ENCODE assay signal across 9 mouse cellular contexts in genomic region chr5:106172162-106172561, GRCm38 (mm10).
DNase-seq lines count a peak whose midpoint lies in the region; ATAC-seq lines count a peak whose summit lies in the region.
"Had no signal": no experiment of that assay in that cellular context is flagged by ENCODE, and none has a peak within 500 bp of the region (broad histone marks: within the 10 kb centered on the region; RNA-seq: fewer than 3 reads in every experiment).

No protein-coding gene starts in this region.

- 5% methylated on average over 3 of the region's 3 CpGs for WGBS in heart, embryonic 14.5 days
- WGBS in heart, embryonic 11.5 days (ENCODE audit: insufficient replicate concordance) = 5% methylated on average over 3 of the region's 3 CpGs
- 15% methylated on average over 3 of the region's 3 CpGs for WGBS in midbrain, embryonic 12.5 days
- 11% methylated on average over 3 of the region's 3 CpGs for WGBS in midbrain, embryonic 15.5 days
- 13% methylated on average over 3 of the region's 3 CpGs for WGBS in hindbrain, embryonic 13.5 days

- DNase-seq in right cerebral cortex, postnatal 10 days (ENCODE audit: low spot score in 2 of 2) = no peak
- DNase-seq in liver = no peak
- no peak for DNase-seq in adrenal gland, postnatal 4 days (ENCODE audit: low spot score in 2 of 2)

- H3K4me2 ChIP-seq in heart, embryonic 14.5 days (ENCODE audit: low read length) = peak overlapping the region; percentile 31
- H3K4me2 ChIP-seq in heart, embryonic 11.5 days = no peak overlapping the region
- H3K4me2 ChIP-seq in midbrain, embryonic 12.5 days (replicated peaks) = no peak overlapping the region
- H3K4me2 ChIP-seq in midbrain, embryonic 15.5 days = no peak overlapping the region
- no peak overlapping the region for H3K4me2 ChIP-seq in hindbrain, embryonic 13.5 days

- H3K9me3 ChIP-seq in heart, embryonic 14.5 days (ENCODE audit: control insufficient read depth, low read length) = no peaks in the 10 kb centered on the region
- no peaks in the 10 kb centered on the region for H3K9me3 ChIP-seq in heart, embryonic 11.5 days (replicated peaks; ENCODE audit: control insufficient read depth, low read length)
- no peaks in the 10 kb centered on the region for H3K9me3 ChIP-seq in midbrain, embryonic 12.5 days
- no peaks in the 10 kb centered on the region for H3K9me3 ChIP-seq in midbrain, embryonic 15.5 days
- H3K9me3 ChIP-seq in hindbrain, embryonic 13.5 days = no peaks in the 10 kb centered on the region

- no peak for ATAC-seq in heart, embryonic 14.5 days (ENCODE audit: insufficient number of reproducible peaks, insufficient read depth, low FRiP score, low read depth)
- ATAC-seq in heart, embryonic 11.5 days (replicated peaks; ENCODE audit: insufficient number of reproducible peaks, low FRiP score, low TSS enrichment) = no peak
- peak; percentile 47; the same call in 1 of the 2 replicates for ATAC-seq in midbrain, embryonic 12.5 days (ENCODE audit: low FRiP score, low read depth)
- no peak for ATAC-seq in midbrain, embryonic 15.5 days (replicated peaks)
- peak; percentile 43; the same call in 1 of the 2 replicates for ATAC-seq in hindbrain, embryonic 13.5 days (ENCODE audit: low FRiP score)

- H3K4me1 ChIP-seq in heart, embryonic 14.5 days (ENCODE audit: control insufficient read depth in 2 of 2, insufficient read depth in 2 of 2, low read length in 2 of 2) = peaks cover 7 to 10% of the 10 kb centered on the region in 2 experiments
- H3K4me1 ChIP-seq in heart, embryonic 11.5 days (ENCODE audit: control insufficient read depth, insufficient read depth, low read length) = 0 out of 2 replicates have a peak, but pooled peaks cover 4% of the 10 kb centered on the region
- peaks cover 15% of the 10 kb centered on the region for H3K4me1 ChIP-seq in midbrain, embryonic 12.5 days
- peaks cover 6% of the 10 kb centered on the region; the same call in 1 of the 2 replicates for H3K4me1 ChIP-seq in midbrain, embryonic 15.5 days
- H3K4me1 ChIP-seq in hindbrain, embryonic 13.5 days (replicated peaks) = peaks cover 9% of the 10 kb centered on the region

- no peaks in the 10 kb centered on the region for H3K36me3 ChIP-seq in heart, embryonic 14.5 days (ENCODE audit: control insufficient read depth, insufficient read depth, low read length)
- H3K36me3 ChIP-seq in heart, embryonic 11.5 days (ENCODE audit: control insufficient read depth, insufficient read depth, low read length) = no peaks in the 10 kb centered on the region
- H3K36me3 ChIP-seq in midbrain, embryonic 12.5 days = no peaks in the 10 kb centered on the region
- no peaks in the 10 kb centered on the region for H3K36me3 ChIP-seq in midbrain, embryonic 15.5 days (replicated peaks)
- no peaks in the 10 kb centered on the region for H3K36me3 ChIP-seq in hindbrain, embryonic 13.5 days

- no peaks in the 10 kb centered on the region for H3K27me3 ChIP-seq in heart, embryonic 14.5 days (ENCODE audit: control insufficient read depth, insufficient read depth, low read length)
- no peaks in the 10 kb centered on the region for H3K27me3 ChIP-seq in heart, embryonic 11.5 days (ENCODE audit: control insufficient read depth, insufficient read depth, low read length)
- no peaks in the 10 kb centered on the region for H3K27me3 ChIP-seq in midbrain, embryonic 12.5 days
- no peaks in the 10 kb centered on the region for H3K27me3 ChIP-seq in midbrain, embryonic 15.5 days (replicated peaks)
- H3K27me3 ChIP-seq in hindbrain, embryonic 13.5 days = no peaks in the 10 kb centered on the region

- no peak overlapping the region for H3K9ac ChIP-seq in heart, embryonic 14.5 days (ENCODE audit: low read length)
- no peak overlapping the region for H3K9ac ChIP-seq in heart, embryonic 11.5 days (ENCODE audit: low read depth, low read length)
- no peak overlapping the region for H3K9ac ChIP-seq in midbrain, embryonic 12.5 days (replicated peaks)
- no peak overlapping the region for H3K9ac ChIP-seq in midbrain, embryonic 15.5 days
- H3K9ac ChIP-seq in hindbrain, embryonic 13.5 days = no peak overlapping the region
- H3K9ac ChIP-seq: liver, embryonic 14.5 days had no signal

- no peak overlapping the region for H3K4me3 ChIP-seq in heart, embryonic 14.5 days (ENCODE audit: control insufficient read depth in 1 of 2, insufficient read depth in 1 of 2, low read depth in 1 of 2, low read length in 2 of 2)
- no peak overlapping the region for H3K4me3 ChIP-seq in heart, embryonic 11.5 days (ENCODE audit: low read depth, low read length)
- no peak overlapping the region for H3K4me3 ChIP-seq in midbrain, embryonic 12.5 days
- H3K4me3 ChIP-seq in midbrain, embryonic 15.5 days = no peak overlapping the region
- no peak overlapping the region for H3K4me3 ChIP-seq in hindbrain, embryonic 13.5 days

- no peak overlapping the region for H3K27ac ChIP-seq in heart, embryonic 14.5 days (replicated peaks in 1 of 2; ENCODE audit: control insufficient read depth in 1 of 2, insufficient read depth in 1 of 2, low read depth in 2 of 2, low read length in 2 of 2)
- no peak overlapping the region for H3K27ac ChIP-seq in heart, embryonic 11.5 days (ENCODE audit: low read depth, low read length)
- no peak overlapping the region for H3K27ac ChIP-seq in midbrain, embryonic 12.5 days (replicated peaks)
- H3K27ac ChIP-seq in midbrain, embryonic 15.5 days = no peak overlapping the region
- no peak overlapping the region for H3K27ac ChIP-seq in hindbrain, embryonic 13.5 days
- H3K27ac ChIP-seq: liver, embryonic 14.5 days had no signal

Comparison
In these comparisons a context has a peak if more than half of its experiments do, and no peak if none do; other contexts are left out.
1. ATAC-seq: peak in midbrain, embryonic 12.5 days (single experiment) and hindbrain, embryonic 13.5 days (single experiment); none in heart, embryonic 14.5 days (single experiment), heart, embryonic 11.5 days (single experiment) and midbrain, embryonic 15.5 days (single experiment).